Mouse (Mus musculus): ENCODE measurements around the gene Spaca5. TPM values are rescaled to one million over a fixed set of nuclear protein-coding genes. Genes with fewer than 3 reads are reported as not detected.

Gene Spaca5
- polyA plus RNA-seq (2016; fragmentation: Nextera tagmentation; extraction: Ambion mirVana), result not detected in 2 replicates

GRCm38 (mm10) chrX:21068106-21068505, at the start of gene Spaca5:
Gene Spaca5 (plus strand): TSS chrX:21068406.
- no peaks in the 10 kb centered on the region for H3K9me3 ChIP-seq
- no peaks in the 10 kb centered on the region for H3K27me3 ChIP-seq (ENCODE audit: insufficient read depth, poor library complexity, severe bottlenecking)
- H3K4me3 ChIP-seq, result no peak within 1 kb of the TSS
- no peaks in the 10 kb centered on the region for H3K4me1 ChIP-seq
- no peaks in the 10 kb centered on the region for H3K36me3 ChIP-seq
- H3K27ac ChIP-seq, result no peak within 1 kb of the TSS
- no peak for DNase-seq (ENCODE audit: low spot score)

- no peaks in the 10 kb centered on the region for H3K36me3 ChIP-seq
- no peaks in the 10 kb centered on the region for H3K4me1 ChIP-seq
- H3K27ac ChIP-seq, result peak overlapping the region; percentile 73; the same call in 1 of the 2 replicates
- WGBS, result 25% methylated on average over 9 of the region's 9 CpGs
- peak overlapping the region; percentile 61 for H3K4me3 ChIP-seq
- no peaks in the 10 kb centered on the region for H3K9me3 ChIP-seq
- H3K27me3 ChIP-seq (ENCODE audit: insufficient read depth, poor library complexity, severe bottlenecking), result no peaks in the 10 kb centered on the region
- no peak for DNase-seq (ENCODE audit: low spot score)
These were observed 6.7 kb upstream of the Spaca5 start for GRCm38 (mm10) chrX:21061460-21061859.

DNA sequence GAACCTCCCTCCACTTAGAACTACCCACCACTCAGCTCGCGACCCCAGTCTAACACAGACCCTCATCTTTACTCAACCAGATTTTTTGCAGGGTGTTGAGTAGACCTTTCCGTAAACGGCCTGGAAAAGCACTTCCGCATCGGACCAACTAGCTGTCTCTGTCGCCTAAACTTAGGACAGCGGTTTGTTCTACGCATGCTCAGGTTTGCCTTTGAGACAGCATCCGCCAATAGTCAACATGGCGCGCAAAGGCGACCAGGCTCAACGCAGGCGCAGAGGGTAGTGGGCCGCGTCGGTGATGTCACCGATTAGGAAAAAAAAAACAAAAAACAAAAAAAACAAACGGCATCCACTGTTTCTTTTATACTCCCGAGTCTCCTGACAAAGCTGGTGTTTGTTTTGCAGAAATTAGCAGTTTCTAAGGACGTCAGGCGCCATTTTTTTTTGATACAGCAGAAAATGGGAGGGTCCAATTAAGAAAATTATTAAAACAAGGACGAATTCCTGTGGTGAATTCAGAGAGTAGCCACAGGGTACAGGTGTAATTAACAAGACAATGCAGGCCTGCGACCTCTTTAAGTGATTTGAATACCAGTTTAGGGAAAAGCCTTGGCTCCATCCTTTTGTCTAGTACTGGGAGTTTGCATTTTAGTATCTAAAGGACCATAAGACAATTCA, 6.2 kb upstream of the Spaca5 start, which contains the start of gene Zfp182:
Zfp182 (minus strand) TSS at position 451 of the 678 bp plus-strand sequence.
- peak; percentile 88 for DNase-seq (ENCODE audit: low spot score)
- H3K4me3 ChIP-seq, result peak within 1 kb of the TSS; percentile 61
- no peaks in the 10 kb centered on the region for H3K27me3 ChIP-seq (ENCODE audit: insufficient read depth, poor library complexity, severe bottlenecking)
- H3K9me3 ChIP-seq, result no peaks in the 10 kb centered on the region
- WGBS, result 15% methylated on average over 25 of the region's 25 CpGs
- peak within 1 kb of the TSS; percentile 73; the same call in 1 of the 2 replicates for H3K27ac ChIP-seq
- no peaks in the 10 kb centered on the region for H3K36me3 ChIP-seq
- H3K4me1 ChIP-seq, result no peaks in the 10 kb centered on the region

GRCm38 (mm10) chrX:21062544-21062890, 5.7 kb upstream of the Spaca5 start:
- no peaks in the 10 kb centered on the region for H3K27me3 ChIP-seq (ENCODE audit: insufficient read depth, poor library complexity, severe bottlenecking)
- WGBS, result 77% methylated on average over 3 of the region's 3 CpGs
- H3K36me3 ChIP-seq, result no peaks in the 10 kb centered on the region
- H3K27ac ChIP-seq, result peak overlapping the region; percentile 56; the same call in 1 of the 2 replicates
- H3K9me3 ChIP-seq, result no peaks in the 10 kb centered on the region
- no peak for DNase-seq (ENCODE audit: low spot score)
- H3K4me1 ChIP-seq, result no peaks in the 10 kb centered on the region
- peak overlapping the region; percentile 61 for H3K4me3 ChIP-seq

- H3K27ac ChIP-seq, result peak overlapping the region; percentile 52
- H3K27me3 ChIP-seq (ENCODE audit: insufficient read depth, poor library complexity, severe bottlenecking), result no peaks in the 10 kb centered on the region
- H3K9me3 ChIP-seq, result no peaks in the 10 kb centered on the region
- 0 out of 2 replicates have a peak, but pooled peaks cover 2% of the 10 kb centered on the region for H3K36me3 ChIP-seq
- H3K4me1 ChIP-seq, result no peaks in the 10 kb centered on the region
- no peak for DNase-seq (ENCODE audit: low spot score)
- WGBS, result 35% methylated on average over 6 of the region's 6 CpGs
- peak overlapping the region; percentile 58 for H3K4me3 ChIP-seq
These were observed 20.4 kb downstream of the Spaca5 start for GRCm38 (mm10) chrX:21088645-21088982.

GRCm38 (mm10) chrX:21088983-21089866, 21.0 kb downstream of the Spaca5 start, which contains the start of gene Zfp300:
Gene Zfp300 (minus strand): TSS chrX:21089527.
- Histone ChIP-seq H3K9me3 (no peaks in the 10 kb centered on the region), H3K36me3 (no peaks in the 10 kb centered on the region), H3K27ac (peak within 1 kb of the TSS; percentile 52), H3K27me3 (ENCODE audit: insufficient read depth, poor library complexity, severe bottlenecking) (no peaks in the 10 kb centered on the region), H3K4me1 (no peaks in the 10 kb centered on the region), H3K4me3 (peak within 1 kb of the TSS; percentile 58)
- WGBS, result 16% methylated on average over 27 of the region's 27 CpGs
- DNase-seq (ENCODE audit: low spot score), result peak; percentile 76

- peak overlapping the region; percentile 58 for H3K4me3 ChIP-seq
- no peak overlapping the region for H3K27ac ChIP-seq
- H3K9me3 ChIP-seq, result no peaks in the 10 kb centered on the region
- no peaks in the 10 kb centered on the region for H3K27me3 ChIP-seq (ENCODE audit: insufficient read depth, poor library complexity, severe bottlenecking)
- WGBS, result 51% methylated on average over 7 of the region's 7 CpGs
- no peak for DNase-seq (ENCODE audit: low spot score)
- H3K4me1 ChIP-seq, result no peaks in the 10 kb centered on the region
- no peaks in the 10 kb centered on the region for H3K36me3 ChIP-seq
These were observed 21.6 kb downstream of the Spaca5 start for GRCm38 (mm10) chrX:21089867-21090239.

GRCm38 (mm10) chrX:21115520-21115919, 47.3 kb downstream of the Spaca5 start, which contains the start of gene Ssxa1:
Gene Ssxa1 (plus strand): TSS chrX:21115820.
- Histone ChIP-seq H3K4me1 (no peaks in the 10 kb centered on the region), H3K27ac (no peak within 1 kb of the TSS), H3K9me3 (no peaks in the 10 kb centered on the region), H3K27me3 (ENCODE audit: insufficient read depth, poor library complexity, severe bottlenecking) (no peaks in the 10 kb centered on the region), H3K36me3 (no peaks in the 10 kb centered on the region), H3K4me3 (no peak within 1 kb of the TSS)
- WGBS, result 79% methylated on average over 4 of the region's 4 CpGs
- no peak for DNase-seq (ENCODE audit: low spot score)

Other genes with a start within 250 kb of the Spaca5 start
- 24.2 and 29.2 TPM in 2 replicates for gene Timp1, start 198.2 kb upstream of the Spaca5 start, polyA plus RNA-seq (2016; fragmentation: Nextera tagmentation; extraction: Ambion mirVana)
- gene Syn1, start 147.4 kb upstream of the Spaca5 start, polyA plus RNA-seq (2016; fragmentation: Nextera tagmentation; extraction: Ambion mirVana), result 0.07 and 0.39 TPM in 2 replicates
- gene Cfp, start 136.9 kb upstream of the Spaca5 start, polyA plus RNA-seq (2016; fragmentation: Nextera tagmentation; extraction: Ambion mirVana), result 2.0 and 3.0 TPM in 2 replicates
- 12.7 and 13.3 TPM in 2 replicates for gene Elk1, start 117.8 kb upstream of the Spaca5 start, polyA plus RNA-seq (2016; fragmentation: Nextera tagmentation; extraction: Ambion mirVana)
- gene Uxt, start 106.4 kb upstream of the Spaca5 start, polyA plus RNA-seq (2016; fragmentation: Nextera tagmentation; extraction: Ambion mirVana), result 63.1 and 65.5 TPM in 2 replicates
- 3.4 and 3.8 TPM in 2 replicates for gene Zfp182, start 6.1 kb upstream of the Spaca5 start, polyA plus RNA-seq (2016; fragmentation: Nextera tagmentation; extraction: Ambion mirVana)
- gene Zfp300, start 21.1 kb downstream of the Spaca5 start, polyA plus RNA-seq (2016; fragmentation: Nextera tagmentation; extraction: Ambion mirVana), result 0.80 and 1.0 TPM in 2 replicates
- not detected in 2 replicates for gene Ssxa1, start 47.4 kb downstream of the Spaca5 start, polyA plus RNA-seq (2016; fragmentation: Nextera tagmentation; extraction: Ambion mirVana)
- gene Gm21876, start 107.2 kb downstream of the Spaca5 start, polyA plus RNA-seq (2016; fragmentation: Nextera tagmentation; extraction: Ambion mirVana), result not detected in 2 replicates

All from heart, embryonic 10.5 days (tissue).